Mouse (Mus musculus): ENCODE data around the gene Kcnn1. TPM values are rescaled to one million over a fixed set of nuclear protein-coding genes. Genes with fewer than 3 reads are reported as not detected.

The Kcnn1 gene
- 1 to 10 TPM; 1.0 to 8.4 TPM for polyA plus RNA-seq (2012; fragmentation: generic; extraction: Trizol)

DNA sequence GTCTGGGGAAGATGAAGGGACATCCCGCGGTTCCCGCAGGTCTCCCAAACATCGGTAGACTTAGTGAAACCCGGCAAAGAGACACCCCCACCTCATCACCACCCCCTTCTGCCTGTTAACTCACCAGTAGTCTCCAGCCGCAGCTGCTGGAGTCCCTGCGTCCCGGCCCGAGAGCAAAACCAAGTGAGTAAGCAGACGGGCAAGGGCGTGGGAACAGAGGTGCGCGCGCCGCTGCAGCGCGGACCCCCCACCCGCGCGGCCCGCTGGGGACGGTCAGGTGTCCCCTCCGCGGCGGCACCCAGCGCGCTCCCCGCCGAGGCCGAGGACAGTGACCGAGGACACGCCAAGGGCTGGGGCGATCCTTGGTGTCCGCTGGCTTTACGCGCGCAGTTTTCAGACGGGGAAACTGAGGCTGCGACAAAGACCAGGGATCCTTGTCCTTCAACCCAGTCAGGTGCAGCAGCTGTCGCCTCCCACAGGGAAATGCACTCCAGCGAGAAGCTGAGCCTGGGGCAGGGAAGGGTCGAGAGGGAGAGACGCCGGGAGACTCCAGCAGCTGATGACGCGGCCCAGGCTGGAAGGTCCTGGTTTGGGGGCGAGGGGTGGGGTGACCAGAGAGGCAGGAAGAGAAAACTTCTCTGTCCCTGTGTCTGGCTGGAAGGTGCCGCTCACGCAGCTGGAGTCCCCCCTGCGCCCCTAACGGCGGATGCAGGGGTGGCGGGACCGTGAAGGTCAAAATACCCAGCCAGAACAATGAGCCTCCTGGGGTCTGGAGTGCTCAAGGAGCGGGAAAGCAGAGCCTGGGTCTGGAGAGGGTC lies at the start of gene Kcnn1:
TSS of gene Kcnn1 (minus strand) at position 435 of the 818 bp plus-strand sequence.

DNA sequence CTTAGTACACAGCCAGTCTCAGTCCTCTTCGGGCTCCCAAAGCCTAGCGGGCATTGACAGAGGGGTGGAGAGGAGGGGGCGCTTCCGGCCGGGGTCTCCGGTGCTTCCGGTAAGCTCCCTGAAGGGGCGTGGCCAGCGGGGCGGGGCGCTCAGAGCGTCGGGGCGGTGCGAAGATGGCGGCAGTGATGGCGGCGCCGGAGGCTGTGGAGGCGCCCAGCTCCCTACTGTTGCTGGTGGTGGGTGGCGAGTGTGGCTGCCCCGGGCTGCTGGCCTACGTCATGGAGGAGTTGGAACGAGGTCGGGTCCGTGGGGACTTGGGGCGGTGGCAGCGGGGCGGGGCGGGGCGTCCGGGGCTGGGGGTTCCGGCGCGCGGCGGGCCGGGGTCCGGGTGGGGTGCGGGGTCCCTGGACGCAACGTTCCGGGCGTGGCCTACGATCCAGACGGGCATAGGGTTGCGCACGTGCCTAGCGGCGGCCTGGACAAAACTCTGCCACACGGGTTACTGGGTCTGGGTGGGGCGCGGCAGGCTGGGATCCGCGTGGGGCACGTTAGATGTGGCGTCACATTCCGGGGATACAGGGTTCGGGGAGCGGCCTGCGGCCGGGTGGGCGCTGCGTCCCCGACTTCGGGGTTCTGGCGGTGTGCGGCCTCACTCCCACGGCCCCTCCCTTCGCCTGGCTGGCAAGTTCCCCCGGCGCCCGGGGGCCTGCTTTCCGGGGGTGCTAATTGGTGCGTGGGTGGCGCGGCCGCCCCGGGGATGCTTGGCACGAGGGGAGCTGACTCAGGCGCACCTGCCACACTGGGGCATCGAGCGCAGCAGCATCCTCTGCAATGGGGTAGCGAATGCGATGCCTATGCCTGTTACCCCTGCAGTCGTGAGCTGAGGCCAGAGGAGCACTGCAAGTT lies 43.0 kb upstream of the Kcnn1 start, which contains the start of gene Map1s:
TSS of gene Map1s (plus strand) at position 102 of the 906 bp plus-strand sequence.

DNA sequence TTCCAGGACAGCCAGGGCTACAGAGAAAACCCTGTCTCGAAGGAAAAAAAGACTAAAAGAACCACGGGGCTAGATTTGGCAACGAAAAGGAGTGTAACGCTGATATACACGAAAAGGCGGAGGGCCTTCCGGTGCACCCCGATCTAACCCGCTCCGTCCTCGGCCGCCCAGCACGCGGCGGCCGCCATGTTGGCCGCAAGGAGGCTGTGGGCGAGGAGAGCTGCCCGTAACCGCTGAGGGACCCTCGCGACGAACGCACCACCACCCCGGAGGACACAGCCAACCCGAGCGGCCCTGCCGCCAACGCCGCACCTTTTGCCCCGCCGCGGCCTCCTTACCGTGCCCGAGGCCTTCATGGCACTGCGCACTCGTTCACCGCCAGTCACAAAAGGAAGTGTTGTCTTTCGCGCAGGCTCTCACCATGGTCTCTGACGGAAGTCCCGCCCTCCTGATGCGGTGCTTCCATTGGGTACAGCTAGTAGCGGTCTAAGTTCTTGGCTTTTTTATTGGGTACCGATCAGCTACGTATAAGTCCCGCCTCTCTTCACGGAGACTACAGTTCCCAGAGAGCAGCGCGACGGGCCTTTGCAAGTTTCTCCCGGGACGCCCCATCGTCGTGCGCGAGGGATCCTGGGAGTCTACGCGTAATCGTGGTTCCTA lies 34.1 kb upstream of the Kcnn1 start, which contains the start of gene Rpl18a:
TSS of gene Rpl18a (minus strand) at position 392 of the 660 bp plus-strand sequence.

DNA sequence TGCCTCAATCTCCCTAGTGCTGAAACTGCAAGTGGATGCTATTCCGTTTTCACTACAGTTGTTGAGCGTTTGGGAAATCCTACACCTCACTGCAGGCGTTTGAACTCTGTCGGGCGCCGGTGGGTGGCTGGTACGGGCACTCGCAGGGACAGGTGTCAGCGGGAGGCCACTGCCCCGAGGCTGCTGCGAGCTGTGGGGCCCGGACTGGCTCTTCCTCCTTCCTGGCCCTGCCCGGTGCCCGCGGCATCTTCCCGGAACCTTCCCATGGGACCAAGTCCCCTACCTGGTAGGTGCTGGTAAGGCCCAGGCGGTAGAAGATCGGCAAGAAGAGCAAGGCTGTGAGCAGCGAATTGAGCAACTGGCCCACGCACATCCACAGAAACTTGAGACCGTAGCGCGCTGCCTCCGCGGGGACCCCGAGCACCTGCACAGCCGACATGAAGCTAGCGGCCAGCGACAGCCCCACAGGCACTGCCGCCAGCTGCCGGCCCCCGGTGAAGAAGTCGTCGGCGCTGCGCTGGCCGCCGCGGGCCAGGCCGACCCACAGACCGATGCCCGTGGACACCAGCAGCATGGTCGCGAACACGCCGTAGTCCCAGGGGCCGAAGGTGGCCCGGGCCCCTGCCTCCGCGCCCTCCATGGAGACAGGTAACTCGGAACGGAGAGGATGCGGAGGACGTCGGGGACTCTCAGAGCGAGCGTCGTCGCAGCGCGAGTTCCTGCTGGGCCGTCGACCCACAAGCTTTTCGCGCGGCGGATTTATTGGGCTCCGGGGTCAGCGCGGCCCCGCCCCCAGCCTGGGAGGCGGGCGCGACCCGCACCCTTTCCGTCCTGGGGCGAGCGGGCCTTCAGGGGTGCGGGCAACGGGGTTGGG lies 29.2 kb upstream of the Kcnn1 start, which contains the start of gene Slc5a5:
TSS of gene Slc5a5 (minus strand) at position 736 of the 874 bp plus-strand sequence.

DNA sequence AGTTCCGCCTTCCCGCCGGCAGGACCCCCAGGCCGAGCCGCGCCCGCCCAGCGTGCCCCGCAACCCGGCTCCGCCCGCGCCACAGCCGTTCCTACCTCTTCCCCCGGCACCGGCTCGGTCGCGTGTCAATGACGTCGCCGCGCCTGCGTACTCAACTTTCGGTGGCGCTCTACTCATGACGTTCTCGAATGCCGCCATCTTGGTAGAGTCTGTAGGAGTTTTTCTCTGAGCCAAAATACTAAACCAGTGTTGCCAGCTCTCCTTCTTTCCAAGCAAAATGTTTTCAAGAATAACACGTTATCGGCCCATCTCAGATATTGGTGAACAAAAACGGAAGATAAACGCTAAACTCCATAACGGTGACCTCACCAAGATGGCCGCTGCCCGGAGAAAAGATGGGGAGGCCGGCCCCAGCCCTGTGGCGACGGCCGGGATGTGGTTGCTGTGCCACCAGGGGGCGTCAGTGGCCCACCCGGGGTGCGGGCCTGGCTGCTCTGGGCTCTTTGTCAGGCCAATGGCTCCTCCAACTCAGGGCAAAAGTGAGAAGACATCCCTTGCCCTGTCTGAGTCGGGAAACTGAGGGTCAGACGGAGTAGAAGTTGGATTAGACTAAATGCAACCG lies 10.4 kb upstream of the Kcnn1 start, which contains the start of gene Ccdc124:
TSS of gene Ccdc124 (minus strand) at position 572 of the 622 bp plus-strand sequence.

DNA sequence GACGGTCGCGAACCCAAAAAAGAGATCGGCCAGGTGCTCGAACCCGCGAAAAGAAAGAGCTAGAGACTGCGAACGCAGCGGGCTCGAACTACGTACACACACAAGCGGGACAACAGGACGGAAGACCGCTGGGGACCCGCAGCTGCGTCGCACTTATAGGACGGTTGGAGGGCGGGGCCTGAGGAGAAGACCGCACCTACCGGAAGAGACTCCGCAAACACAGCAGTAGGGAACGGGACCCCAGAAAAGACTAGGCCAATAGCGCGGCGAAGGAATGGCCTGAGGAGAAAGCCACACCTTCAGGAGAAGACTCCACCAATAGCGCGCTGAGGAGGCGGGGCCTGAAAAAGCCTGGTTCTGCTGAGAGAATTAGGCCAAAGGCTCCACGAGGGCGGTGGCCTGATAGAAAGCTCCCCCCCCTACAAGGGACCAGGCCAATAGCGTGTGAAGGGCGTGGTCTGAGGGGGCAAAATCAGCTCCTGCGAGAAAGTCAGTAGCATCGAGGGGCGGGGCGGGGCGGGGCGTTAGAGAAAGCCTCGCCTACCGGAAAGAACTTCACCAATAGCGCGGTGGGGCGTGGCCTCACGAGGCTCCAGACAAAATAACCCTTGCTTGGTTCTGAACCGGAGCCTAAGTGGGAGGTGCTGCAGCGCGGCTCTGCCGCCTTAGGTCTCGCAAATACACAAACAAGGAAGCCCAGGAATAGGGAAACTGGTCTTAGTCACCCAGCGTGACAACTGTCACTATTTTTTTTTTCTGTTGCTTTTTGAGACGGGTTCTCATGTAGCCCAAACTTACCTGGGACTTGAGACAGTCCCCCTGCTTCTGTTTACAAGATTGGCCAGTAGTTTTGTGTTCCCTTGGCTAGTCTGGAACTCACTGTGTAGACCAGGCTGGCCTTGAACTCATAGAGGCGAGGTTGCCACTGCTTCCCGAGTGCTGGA lies 23.4 kb downstream of the Kcnn1 start, which contains the start of gene Arrdc2:
TSS of gene Arrdc2 (minus strand) at position 313 of the 944 bp plus-strand sequence.

DNA sequence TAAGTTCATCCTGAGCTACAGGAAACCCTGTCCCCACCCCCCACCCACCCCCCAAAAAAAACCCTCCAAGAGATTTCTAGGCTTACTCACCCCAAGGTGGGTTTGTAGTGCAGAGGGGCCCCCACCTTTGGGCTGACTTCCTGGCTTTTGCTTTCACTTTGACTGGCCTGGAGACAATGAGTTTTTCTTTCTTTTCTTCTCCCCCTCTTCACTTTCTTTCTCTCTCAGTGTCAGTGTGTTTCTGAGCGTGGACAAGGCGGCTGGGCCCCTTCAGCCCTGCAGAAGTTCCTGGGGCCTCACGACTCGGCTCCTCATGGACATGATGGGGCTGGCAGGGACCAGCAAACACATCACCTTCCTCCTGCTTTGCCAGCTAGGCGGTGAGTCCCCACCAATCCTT lies 54.8 kb downstream of the Kcnn1 start, which contains the start of gene Il12rb1:
TSS of gene Il12rb1 (plus strand) at position 211 of the 400 bp plus-strand sequence.

DNA sequence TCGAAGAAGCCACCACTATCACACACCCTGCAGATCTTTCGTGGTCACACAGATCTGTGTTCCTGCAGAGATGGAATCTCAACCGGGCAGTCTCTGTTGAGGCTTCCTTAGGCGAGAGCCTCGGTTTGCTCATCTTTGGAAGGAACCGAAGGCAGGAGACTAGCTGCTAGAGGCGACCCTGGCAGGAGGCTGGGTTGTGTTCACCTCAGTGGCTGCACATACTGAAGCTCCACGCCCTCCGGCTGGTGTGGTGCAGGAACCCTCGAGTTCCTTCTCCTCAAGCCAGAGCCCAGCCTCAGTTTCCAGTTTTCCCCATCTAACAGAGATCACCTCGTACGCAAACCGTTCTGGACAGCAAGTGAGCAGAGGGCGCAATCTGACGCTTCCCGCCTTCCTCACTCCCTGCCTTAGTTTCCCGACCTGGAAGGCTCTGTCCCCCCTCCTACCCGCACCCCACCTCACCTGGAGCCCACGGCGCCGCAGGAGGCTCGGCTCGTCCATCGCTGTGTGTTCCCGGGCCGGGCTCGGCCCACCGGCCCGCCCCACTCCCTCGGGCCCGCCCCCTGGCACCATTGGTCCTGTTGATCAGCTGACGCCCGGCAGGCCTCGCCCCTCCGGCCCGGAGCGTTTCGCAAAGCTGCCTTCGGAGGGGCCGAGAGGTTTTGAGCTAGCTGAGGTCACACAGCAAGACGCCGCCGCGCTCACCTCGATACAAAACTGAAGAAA lies 58.4 kb downstream of the Kcnn1 start, which contains the start of gene Mast3:
TSS of gene Mast3 (minus strand) at position 574 of the 726 bp plus-strand sequence.

Other genes starting within 250 kb of the Kcnn1 start
- gene Lrrc25, start 247.1 kb downstream of the Kcnn1 start, polyA plus RNA-seq (2012; fragmentation: generic; extraction: Trizol): not detected
- gene Gdf15, start 230.8 kb downstream of the Kcnn1 start, polyA plus RNA-seq (2012; fragmentation: generic; extraction: Trizol): under 1 TPM; 0.27 to 0.47 TPM
- gene Pgpep1, start 202.9 kb downstream of the Kcnn1 start, polyA plus RNA-seq (2012; fragmentation: generic; extraction: Trizol): 10 to 100 TPM; 20.7 to 45.2 TPM
- 100 to 1,000 TPM; 194 to 446 TPM for gene Lsm4, start 190.0 kb downstream of the Kcnn1 start, polyA plus RNA-seq (2012; fragmentation: generic; extraction: Trizol)
- 100 to 1,000 TPM in 1 of 2 experiments, 10 to 100 TPM in 1; 87.4 to 175 TPM for gene Jund, start 164.3 kb downstream of the Kcnn1 start, polyA plus RNA-seq (2012; fragmentation: generic; extraction: Trizol)
- under 1 TPM; under 0.01 to 0.04 TPM for gene Iqcn, start 159.8 kb downstream of the Kcnn1 start, polyA plus RNA-seq (2012; fragmentation: generic; extraction: Trizol)
- gene Gm3336, start 144.7 kb downstream of the Kcnn1 start, polyA plus RNA-seq (2012; fragmentation: generic; extraction: Trizol): under 1 TPM; 0.04 to 0.15 TPM
- under 1 TPM; 0.01 to 0.04 TPM for gene Pde4c, start 139.5 kb downstream of the Kcnn1 start, polyA plus RNA-seq (2012; fragmentation: generic; extraction: Trizol)
- gene Rab3a, start 108.6 kb downstream of the Kcnn1 start, polyA plus RNA-seq (2012; fragmentation: generic; extraction: Trizol): 10 to 100 TPM in 1 of 2 experiments, 1 to 10 TPM in 1; 7.4 to 25.3 TPM
- gene Mpv17l2, start 102.3 kb downstream of the Kcnn1 start, polyA plus RNA-seq (2012; fragmentation: generic; extraction: Trizol): 100 to 1,000 TPM in 1 of 2 experiments, 10 to 100 TPM in 1; 80.0 to 154 TPM
- 100 to 1,000 TPM in 1 of 2 experiments, 10 to 100 TPM in 1; 43.0 to 149 TPM for gene Pik3r2, start 86.5 kb downstream of the Kcnn1 start, polyA plus RNA-seq (2012; fragmentation: generic; extraction: Trizol)
- gene Mast3, start 58.2 kb downstream of the Kcnn1 start, polyA plus RNA-seq (2012; fragmentation: generic; extraction: Trizol): 10 to 100 TPM in 1 of 2 experiments, 1 to 10 TPM in 1; 10.0 to 26.6 TPM
- gene Il12rb1, start 54.8 kb downstream of the Kcnn1 start, polyA plus RNA-seq (2012; fragmentation: generic; extraction: Trizol): under 1 TPM; 0.30 to 0.48 TPM
- 10 to 100 TPM in 1 of 2 experiments, 1 to 10 TPM in 1; 1.1 to 13.3 TPM for gene Arrdc2, start 23.5 kb downstream of the Kcnn1 start, polyA plus RNA-seq (2012; fragmentation: generic; extraction: Trizol)
- 100 to 1,000 TPM in 1 of 2 experiments, 10 to 100 TPM in 1; 80.3 to 212 TPM for gene Ccdc124, start 10.7 kb upstream of the Kcnn1 start, polyA plus RNA-seq (2012; fragmentation: generic; extraction: Trizol)
- under 1 TPM; 0.06 to 0.31 TPM for gene Slc5a5, start 29.5 kb upstream of the Kcnn1 start, polyA plus RNA-seq (2012; fragmentation: generic; extraction: Trizol)
- over 10,000 TPM in 1 of 2 experiments, 1,000 to 10,000 TPM in 1; 6,240 to 13,562 TPM for gene Rpl18a, start 34.2 kb upstream of the Kcnn1 start, polyA plus RNA-seq (2012; fragmentation: generic; extraction: Trizol)
- 10 to 100 TPM; 34.0 to 47.7 TPM for gene Map1s, start 42.7 kb upstream of the Kcnn1 start, polyA plus RNA-seq (2012; fragmentation: generic; extraction: Trizol)

All from C3H10T1/2 (cell line).